Mouse (Mus musculus) intestine, postnatal 0 days (tissue): ENCODE results near the gene Trpv1. TPM values are rescaled to one million over a fixed set of nuclear protein-coding genes. Genes with fewer than 3 reads are reported as not detected.
A peak's percentile ranks its signal among the peaks of the same experiment; 100 is the strongest.

Experiments
- ATAC-seq: fragments of 200-750 bp; cut with Nextera tagmentation; 2 replicates; pipeline ENCODE4 v1.8.0; 2017; ENCODE audit warnings: mild to moderate bottlenecking, moderate TSS enrichment, moderate library complexity
- H3K27ac ChIP-seq: fragments of 300-500 bp; sonication (generic); 2 replicates; pipeline ENCODE4 v1.5.1; 2014; ENCODE audit warnings: mild to moderate bottlenecking, low read depth, low read length, moderate library complexity
- H3K27me3 ChIP-seq: fragments of 300-500 bp; sonication (generic); replicated peaks from 2 replicates; pipeline ENCODE4 v1.6.1; 2014; ENCODE audit warnings: low read length, mixed read lengths; ENCODE audit not compliant: control insufficient read depth, insufficient read depth
- H3K36me3 ChIP-seq: fragments of 300-500 bp; sonication (generic); 2 replicates; pipeline ENCODE4 v1.6.1; 2014; ENCODE audit warnings: mild to moderate bottlenecking, moderate library complexity; ENCODE audit not compliant: control insufficient read depth, insufficient read depth
- H3K4me1 ChIP-seq: fragments of 300-500 bp; sonication (generic); replicated peaks from 2 replicates; pipeline ENCODE4 v1.6.1; 2014; ENCODE audit warnings: antibody characterized with exemption, low read length, mixed read lengths; ENCODE audit not compliant: control insufficient read depth, insufficient read depth
- H3K4me2 ChIP-seq: fragments of 300-500 bp; sonication (generic); replicated peaks from 2 replicates; pipeline ENCODE4 v1.6.1; 2014; ENCODE audit warnings: low read depth, mild to moderate bottlenecking, moderate library complexity
- H3K4me3 ChIP-seq: fragments of 300-500 bp; sonication (generic); 2 replicates; pipeline ENCODE4 v1.5.1; 2014; ENCODE audit warnings: low read depth, low read length
- H3K9ac ChIP-seq: fragments of 300-500 bp; sonication (generic); 2 replicates; pipeline ENCODE4 v1.6.1; 2014; ENCODE audit warnings: mild to moderate bottlenecking, low read depth, low read length
- H3K9me3 ChIP-seq: fragments of 300-500 bp; sonication (generic); 2 replicates; pipeline ENCODE4 v1.6.1; 2016; ENCODE audit warnings: mixed run types; ENCODE audit not compliant: control insufficient read depth
- CTCF ChIP-seq: sonication (generic); IDR thresholded peaks from 2 replicates; pipeline ENCODE4 v1.5.1; 2016; ENCODE audit warnings: low read depth, mild to moderate bottlenecking, control low read depth, antibody characterized with exemption, moderate library complexity
- WGBS: fragments of 180-500 bp; shearing (Covaris S2); extraction: QIAGEN DNeasy Blood & Tissue Kit; methylation state at CpG from one replicate; pipeline ENCODE4 v1.1.7; 2014; 5-methylcytosine and 5-hydroxymethylcytosine counted together
- polyA plus RNA-seq: library from polyadenylated mRNA; unstranded; fragments of >200 nt; fragmentation: Nextera tagmentation; extraction: Ambion mirVana; gene quantifications from 2 replicates; pipeline ENCODE4 v1.2.1, GENCODE M21; 2015

Gene Trpv1
- polyA plus RNA-seq, 1 experiment from 2014 or later: 0.13 TPM

GRCm38 (mm10) chr11:73274821-73275220 is 40.7 kb downstream of the Trpv1 start:
- 25% methylated on average over 2 of the region's 2 CpGs for WGBS

GRCm38 (mm10) chr11:73280710-73281109 is 46.6 kb downstream of the Trpv1 start:
- Histone ChIP-seq H3K27ac (no peak overlapping the region), H3K9ac (no peak overlapping the region), H3K9me3 (no peaks in the 10 kb centered on the region), H3K36me3 (no peaks in the 10 kb centered on the region), H3K4me1 (no peaks in the 10 kb centered on the region), H3K4me3 (no peak overlapping the region), H3K27me3 (no peaks in the 10 kb centered on the region; the same call in 1 of the 2 replicates), H3K4me2 (no peak overlapping the region)
- no peak for TF ChIP-seq CTCF
- no peak for ATAC-seq
- WGBS: 42% methylated on average over 5 of the region's 5 CpGs

More at GRCm38 (mm10) chr11:73274821-73275220, 40.7 kb downstream of the Trpv1 start:
- no peaks in the 10 kb centered on the region for H3K36me3 ChIP-seq
- no peak overlapping the region for H3K9ac ChIP-seq
- H3K27me3 ChIP-seq: no peaks in the 10 kb centered on the region; the same call in 1 of the 2 replicates
- H3K4me3 ChIP-seq: no peak overlapping the region
- no peak for TF ChIP-seq CTCF
- H3K9me3 ChIP-seq: no peaks in the 10 kb centered on the region
- no peak for ATAC-seq
- H3K27ac ChIP-seq: no peak overlapping the region
- H3K4me2 ChIP-seq: no peak overlapping the region
- H3K4me1 ChIP-seq: no peaks in the 10 kb centered on the region

GRCm38 (mm10) chr11:73281528-73282027 is 47.5 kb downstream of the Trpv1 start:
- no peak overlapping the region for H3K9ac ChIP-seq
- ATAC-seq: peak; percentile 88
- peak overlapping the region; percentile 28 for H3K4me3 ChIP-seq
- H3K27me3 ChIP-seq: no peaks in the 10 kb centered on the region; the same call in 1 of the 2 replicates
- H3K9me3 ChIP-seq: no peaks in the 10 kb centered on the region
- H3K27ac ChIP-seq: no peak overlapping the region
- H3K36me3 ChIP-seq: no peaks in the 10 kb centered on the region
- peak overlapping the region; percentile 64 for H3K4me2 ChIP-seq
- 1% methylated on average over 16 of the region's 16 CpGs for WGBS
- TF ChIP-seq CTCF: peak; percentile 77
- H3K4me1 ChIP-seq: no peaks in the 10 kb centered on the region

- Histone ChIP-seq H3K4me1 (no peaks in the 10 kb centered on the region), H3K36me3 (no peaks in the 10 kb centered on the region), H3K9ac (no peak overlapping the region), H3K4me3 (no peak overlapping the region), H3K27ac (no peak overlapping the region), H3K4me2 (no peak overlapping the region), H3K9me3 (no peaks in the 10 kb centered on the region), H3K27me3 (no peaks in the 10 kb centered on the region; the same call in 1 of the 2 replicates)
- 60% methylated on average over 9 of the region's 9 CpGs for WGBS
- TF ChIP-seq CTCF: no peak
- ATAC-seq: no peak
Measured at GRCm38 (mm10) chr11:73283369-73283768, 49.3 kb downstream of the Trpv1 start.

GRCm38 (mm10) chr11:73283926-73284325 is 49.8 kb downstream of the Trpv1 start:
- Histone ChIP-seq H3K9ac (no peak overlapping the region), H3K9me3 (no peaks in the 10 kb centered on the region), H3K4me1 (no peaks in the 10 kb centered on the region), H3K4me3 (no peak overlapping the region), H3K27me3 (no peaks in the 10 kb centered on the region), H3K4me2 (no peak overlapping the region), H3K36me3 (no peaks in the 10 kb centered on the region), H3K27ac (no peak overlapping the region)
- no peak for TF ChIP-seq CTCF
- WGBS: 18% methylated on average over 1 of the region's 1 CpGs
- ATAC-seq: 0 out of 2 replicates have a peak, but pooled peaks have one; percentile 25

GRCm38 (mm10) chr11:73284351-73284750 is 50.3 kb downstream of the Trpv1 start:
- Histone ChIP-seq H3K27me3 (no peaks in the 10 kb centered on the region), H3K9me3 (no peaks in the 10 kb centered on the region), H3K4me2 (no peak overlapping the region), H3K27ac (no peak overlapping the region), H3K4me1 (no peaks in the 10 kb centered on the region), H3K4me3 (no peak overlapping the region), H3K9ac (no peak overlapping the region), H3K36me3 (no peaks in the 10 kb centered on the region)
- TF ChIP-seq CTCF: no peak
- ATAC-seq: no peak

GRCm38 (mm10) chr11:73289621-73290020 is 55.5 kb downstream of the Trpv1 start:
- no peak overlapping the region for H3K4me3 ChIP-seq
- H3K4me2 ChIP-seq: no peak overlapping the region
- no peaks in the 10 kb centered on the region for H3K4me1 ChIP-seq
- no peaks in the 10 kb centered on the region for H3K9me3 ChIP-seq
- no peak overlapping the region for H3K9ac ChIP-seq
- H3K27ac ChIP-seq: no peak overlapping the region
- H3K36me3 ChIP-seq: no peaks in the 10 kb centered on the region
- TF ChIP-seq CTCF: no peak
- ATAC-seq: no peak
- 87% methylated on average over 1 of the region's 1 CpGs for WGBS
- H3K27me3 ChIP-seq: no peaks in the 10 kb centered on the region
